Comparison of ENCODE assay signal across 9 mouse cellular contexts in genomic region chr8:120460375-120460774, GRCm38 (mm10).
DNase-seq lines count a peak whose midpoint lies in the region; ATAC-seq lines count a peak whose summit lies in the region.
"Had no signal": no experiment of that assay in that cellular context is flagged by ENCODE, and none has a peak within 500 bp of the region (broad histone marks: within the 10 kb centered on the region; RNA-seq: fewer than 3 reads in every experiment).

No protein-coding gene starts in this region.

- peak overlapping the region; percentile 74 for H3K27ac ChIP-seq in lung, embryonic 16.5 days (ENCODE audit: low read length)
- H3K27ac ChIP-seq: liver, embryonic 14.5 days had no signal

- 30% methylated on average over 6 of the region's 6 CpGs for WGBS in lung, embryonic 16.5 days

- H3K36me3 ChIP-seq in lung, embryonic 16.5 days (ENCODE audit: control insufficient read depth, insufficient read depth, low read length), result no peaks in the 10 kb centered on the region

- no peaks in the 10 kb centered on the region for H3K27me3 ChIP-seq in lung, embryonic 16.5 days (ENCODE audit: control insufficient read depth, insufficient read depth, low read depth, low read length)

- H3K9ac ChIP-seq in lung, embryonic 16.5 days (ENCODE audit: low read length), result peak overlapping the region; percentile 48
- H3K9ac ChIP-seq: liver, embryonic 14.5 days had no signal

- DNase-seq in cerebellum, postnatal 10 days, result peak; percentile 80 to 89
- no peak for DNase-seq in cerebellum, adult 9-10 months
- DNase-seq in lung, postnatal 14 days, result no peak
- peak; percentile 64 for DNase-seq in kidney, postnatal 14 days
- peak; percentile 76 to 84 for DNase-seq in right cerebral cortex, postnatal 10 days (ENCODE audit: low spot score in 2 of 2)
- no peak for DNase-seq in thymus, postnatal 14 days
- DNase-seq in ovary, postnatal 14 days (ENCODE audit: low spot score), result no peak

- ATAC-seq in lung, embryonic 16.5 days (ENCODE audit: low read depth), result peak; percentile 13; the same call in 1 of the 2 replicates

- no peaks in the 10 kb centered on the region for H3K9me3 ChIP-seq in lung, embryonic 16.5 days (ENCODE audit: control insufficient read depth, low read length)

- H3K4me1 ChIP-seq in lung, embryonic 16.5 days (replicated peaks; ENCODE audit: control insufficient read depth, insufficient read depth, low read length), result peaks cover 80% of the 10 kb centered on the region

- H3K4me3 ChIP-seq in lung, embryonic 16.5 days (ENCODE audit: low read length), result no peak overlapping the region

- H3K4me2 ChIP-seq in lung, embryonic 16.5 days (ENCODE audit: low read depth, low read length), result 0 out of 2 replicates have a peak overlapping the region, but pooled peaks have one; percentile 4

Comparison
In these comparisons a context has a peak if more than half of its experiments do, and no peak if none do; other contexts are left out.
1. DNase-seq: peak in cerebellum, postnatal 10 days (2 of 2), kidney, postnatal 14 days (single experiment) and right cerebral cortex, postnatal 10 days (2 of 2); none in cerebellum, adult 9-10 months (single experiment), lung, postnatal 14 days (single experiment), thymus, postnatal 14 days (single experiment) and ovary, postnatal 14 days (single experiment).